ENCODE assay signal across 8 mouse cellular contexts in genomic region chr11:45851516-45852123, GRCm38 (mm10). TPM values are rescaled to one million over a fixed set of nuclear protein-coding genes. Genes with fewer than 3 reads are reported as not detected.
A peak's percentile ranks its signal among the peaks of the same experiment; 100 is the strongest.
DNase-seq lines count a peak whose midpoint lies in the region; ATAC-seq and TF ChIP-seq lines count a peak whose summit lies in the region.

Gene Clint1, plus strand, starts transcription at chr11:45852051.

- H3K4me1 ChIP-seq in bone marrow, adult 2 months (ENCODE audit: control insufficient read depth, insufficient read depth, low read length), result peaks cover 12% of the 10 kb centered on the region
- H3K4me1 ChIP-seq in embryonic facial prominence, embryonic 15.5 days, result peaks cover 28% of the 10 kb centered on the region
- H3K4me1 ChIP-seq in heart, embryonic 10.5 days, result peaks cover 29% of the 10 kb centered on the region
- peaks cover 44% of the 10 kb centered on the region for H3K4me1 ChIP-seq in kidney, embryonic 15.5 days

- H3K27me3 ChIP-seq in embryonic facial prominence, embryonic 15.5 days, result no peaks in the 10 kb centered on the region
- no peaks in the 10 kb centered on the region for H3K27me3 ChIP-seq in heart, embryonic 10.5 days (ENCODE audit: insufficient read depth, poor library complexity, severe bottlenecking)
- H3K27me3 ChIP-seq in kidney, embryonic 15.5 days, result no peaks in the 10 kb centered on the region

- ATAC-seq in embryonic facial prominence, embryonic 15.5 days (ENCODE audit: insufficient number of reproducible peaks, low FRiP score, low TSS enrichment, low read depth), result peak; percentile 90
- ATAC-seq in kidney, embryonic 15.5 days (replicated peaks; ENCODE audit: low FRiP score), result peak; percentile 92
- peak; percentile 46 for ATAC-seq in monocyte, adult 5-6 weeks (replicated peaks; ENCODE audit: insufficient number of reproducible peaks, low FRiP score, low TSS enrichment, poor library complexity, severe bottlenecking)

- H3K4me2 ChIP-seq in embryonic facial prominence, embryonic 15.5 days (replicated peaks), result peak within 1 kb of the TSS; percentile 59
- peak within 1 kb of the TSS; percentile 59 for H3K4me2 ChIP-seq in kidney, embryonic 15.5 days

- H3K4me3 ChIP-seq in bone marrow, adult 2 months (replicated peaks; ENCODE audit: control insufficient read depth, low read depth, low read length), result peak within 1 kb of the TSS; percentile 97
- peak within 1 kb of the TSS; percentile 95 for H3K4me3 ChIP-seq in embryonic facial prominence, embryonic 15.5 days (replicated peaks)
- peak within 1 kb of the TSS; percentile 100 for H3K4me3 ChIP-seq in heart, embryonic 10.5 days
- peak within 1 kb of the TSS; percentile 97 for H3K4me3 ChIP-seq in kidney, embryonic 15.5 days (replicated peaks)

- no peaks in the 10 kb centered on the region for H3K9me3 ChIP-seq in embryonic facial prominence, embryonic 15.5 days (replicated peaks)
- H3K9me3 ChIP-seq in heart, embryonic 10.5 days, result no peaks in the 10 kb centered on the region
- no peaks in the 10 kb centered on the region for H3K9me3 ChIP-seq in kidney, embryonic 15.5 days (replicated peaks)

- TF ChIP-seq POLR2A in bone marrow, adult 2 months (IDR thresholded peaks at IDR 0.05; ENCODE audit: borderline replicate concordance, control insufficient read depth, low read depth, low read length), result peak; percentile 79; the same call in 1 of the 2 replicates

- H3K36me3 ChIP-seq in embryonic facial prominence, embryonic 15.5 days, result no peaks in the 10 kb centered on the region
- peaks cover 14% of the 10 kb centered on the region for H3K36me3 ChIP-seq in heart, embryonic 10.5 days
- peaks cover 22% of the 10 kb centered on the region for H3K36me3 ChIP-seq in kidney, embryonic 15.5 days

- no peak for TF ChIP-seq CTCF in bone marrow, adult 2 months (IDR thresholded peaks at IDR 0.05; ENCODE audit: control insufficient read depth, insufficient read depth, low read length)

- DNase-seq in 416B (ENCODE audit: low read depth) (peak; percentile 67), liver (peak; percentile 87)
- peak; percentile 86 for DNase-seq in heart, embryonic 10.5 days (ENCODE audit: low spot score)
- peak; percentile 82 to 93 for DNase-seq in spleen, postnatal 4 days (ENCODE audit: low spot score in 2 of 2)

- peak within 1 kb of the TSS; percentile 98 for H3K27ac ChIP-seq in bone marrow, adult 2 months (ENCODE audit: control insufficient read depth, insufficient read depth, low read depth, low read length, poor library complexity)
- H3K27ac ChIP-seq in embryonic facial prominence, embryonic 15.5 days (replicated peaks), result peak within 1 kb of the TSS; percentile 87
- peak within 1 kb of the TSS; percentile 99 for H3K27ac ChIP-seq in heart, embryonic 10.5 days
- H3K27ac ChIP-seq in kidney, embryonic 15.5 days, result peak within 1 kb of the TSS; percentile 86

- H3K9ac ChIP-seq in embryonic facial prominence, embryonic 15.5 days, result peak within 1 kb of the TSS; percentile 98
- peak within 1 kb of the TSS; percentile 96 for H3K9ac ChIP-seq in kidney, embryonic 15.5 days

- under 1% methylated on average over 57 of the region's 57 CpGs for WGBS in bone marrow, adult 2 months
- WGBS in embryonic facial prominence, embryonic 15.5 days, result under 1% methylated on average over 56 of the region's 57 CpGs
- under 1% methylated on average over 57 of the region's 57 CpGs for WGBS in heart, embryonic 10.5 days
- WGBS in kidney, embryonic 15.5 days, result under 1% methylated on average over 54 of the region's 57 CpGs

RNA-seq across cellular contexts. Expression of gene Clint1, which starts in this region (rescaled TPM):
- polyA plus RNA-seq in bone marrow, adult 2 months (2011; ENCODE audit: insufficient read depth, insufficient read length, low replicate concordance, missing spikeins), result 23.7 and 25.6 TPM in 2 replicates
- polyA plus RNA-seq in embryonic facial prominence, embryonic 15.5 days (2015; fragmentation: Nextera tagmentation; extraction: Ambion mirVana), result 82.3 and 87.6 TPM in 2 replicates
- 69.6 and 80.0 TPM in 2 replicates for polyA plus RNA-seq in heart, embryonic 10.5 days (2016; fragmentation: Nextera tagmentation; extraction: Ambion mirVana)
- 97.8 and 102 TPM in 2 replicates for polyA plus RNA-seq in kidney, embryonic 15.5 days (2015; fragmentation: Nextera tagmentation; extraction: Ambion mirVana)
- 148 to 190 TPM (median 173 TPM) in 3 replicates for total RNA-seq in monocyte, adult 5-6 weeks (2017)

Comparison
In these comparisons a context has a peak if more than half of its experiments do, and no peak if none do; other contexts are left out.
1. Peak in every context shown above with its lines: DNase-seq, ATAC-seq, H3K4me3 ChIP-seq and H3K27ac ChIP-seq.